In the genomic region with DNA sequence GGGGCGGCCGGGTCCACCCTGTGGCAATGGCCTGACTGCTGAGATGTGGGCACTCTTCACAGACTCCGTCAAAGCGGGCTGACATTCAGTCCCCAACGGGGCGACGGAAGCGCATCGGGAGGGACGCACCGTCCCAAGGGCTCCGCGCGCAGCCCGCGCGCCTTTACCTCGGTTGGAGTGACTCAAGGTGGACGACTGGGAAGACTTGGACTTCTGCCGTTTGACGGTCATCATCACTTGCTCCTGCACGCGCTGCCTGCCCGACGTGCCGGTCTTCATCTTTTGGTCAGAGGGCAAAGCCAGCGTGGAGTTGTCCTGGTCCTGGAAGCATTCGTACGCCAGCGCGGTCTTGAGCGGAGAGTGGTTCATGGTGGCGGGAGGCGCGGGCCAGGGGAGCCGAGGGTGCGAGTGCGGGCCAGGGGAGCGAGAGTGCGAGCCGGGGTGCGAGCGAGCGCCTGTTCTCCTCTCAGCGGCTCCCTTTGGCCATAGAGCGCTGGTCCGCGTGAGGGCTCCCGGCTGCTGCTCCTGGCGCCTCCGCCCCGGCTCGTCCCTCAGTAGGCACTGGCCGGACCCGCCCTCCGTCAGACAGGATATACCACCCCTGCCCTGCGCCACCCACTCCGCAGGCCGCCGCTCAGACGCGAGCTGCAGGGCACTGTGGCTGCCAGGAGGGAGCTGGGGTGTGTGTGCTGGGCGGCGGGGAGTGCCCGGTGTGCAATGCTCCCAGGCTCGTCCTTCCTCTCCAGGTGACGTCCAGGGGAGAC, we compare ENCODE assay signal across 9 mouse cellular contexts. TPM values are rescaled to one million over a fixed set of nuclear protein-coding genes. Genes with fewer than 3 reads are reported as not detected.
A peak's percentile ranks its signal among the peaks of the same experiment; 100 is the strongest.
DNase-seq lines count a peak whose midpoint lies in the region; ATAC-seq and TF ChIP-seq lines count a peak whose summit lies in the region.
"Had no signal": no experiment of that assay in that cellular context is flagged by ENCODE, and none has a peak within 500 bp of the region (broad histone marks: within the 10 kb centered on the region; RNA-seq: fewer than 3 reads in every experiment).

A gene (minus strand): TSS at position 564 of the 764 bp plus-strand sequence.

- peak within 1 kb of the TSS; percentile 43 for H3K4me2 ChIP-seq in liver, embryonic 11.5 days
- no peak within 1 kb of the TSS for H3K4me2 ChIP-seq in liver, postnatal 0 days (ENCODE audit: low read depth, low read length)
- H3K4me2 ChIP-seq in embryonic facial prominence, embryonic 12.5 days (replicated peaks) = peak within 1 kb of the TSS; percentile 45
- peak within 1 kb of the TSS; percentile 31 for H3K4me2 ChIP-seq in neural tube, embryonic 14.5 days (ENCODE audit: low read depth, low read length)

- no peaks in the 10 kb centered on the region for H3K9me3 ChIP-seq in liver, embryonic 11.5 days (ENCODE audit: control insufficient read depth, low read length)
- no peaks in the 10 kb centered on the region for H3K9me3 ChIP-seq in liver, postnatal 0 days (ENCODE audit: low read length)
- no peaks in the 10 kb centered on the region for H3K9me3 ChIP-seq in embryonic facial prominence, embryonic 12.5 days
- no peaks in the 10 kb centered on the region for H3K9me3 ChIP-seq in neural tube, embryonic 14.5 days (ENCODE audit: control insufficient read depth, low read length)

- H3K36me3 ChIP-seq in liver, embryonic 11.5 days (ENCODE audit: control insufficient read depth, insufficient read depth, low read length) = no peaks in the 10 kb centered on the region
- H3K36me3 ChIP-seq in liver, postnatal 0 days (replicated peaks; ENCODE audit: insufficient read depth, low read length) = no peaks in the 10 kb centered on the region
- no peaks in the 10 kb centered on the region for H3K36me3 ChIP-seq in embryonic facial prominence, embryonic 12.5 days
- no peaks in the 10 kb centered on the region for H3K36me3 ChIP-seq in neural tube, embryonic 14.5 days (ENCODE audit: control insufficient read depth, insufficient read depth, low read length)

- ATAC-seq in liver, embryonic 11.5 days (replicated peaks; ENCODE audit: low FRiP score) = no peak
- ATAC-seq in liver, postnatal 0 days = no peak
- no peak for ATAC-seq in embryonic facial prominence, embryonic 12.5 days (ENCODE audit: insufficient number of reproducible peaks, insufficient read depth, low FRiP score, low TSS enrichment)
- ATAC-seq in neural tube, embryonic 14.5 days (ENCODE audit: low read depth) = no peak
- ATAC-seq in erythroid progenitor cell, adult 5-6 weeks (replicated peaks; ENCODE audit: low FRiP score, poor library complexity, severe bottlenecking) = no peak

- peaks cover 93% of the 10 kb centered on the region for H3K27me3 ChIP-seq in liver, embryonic 11.5 days (replicated peaks; ENCODE audit: control insufficient read depth, insufficient read depth, low read length)
- peaks cover 80% of the 10 kb centered on the region for H3K27me3 ChIP-seq in liver, postnatal 0 days (ENCODE audit: insufficient read depth, low read length)
- H3K27me3 ChIP-seq in embryonic facial prominence, embryonic 12.5 days = peaks cover 88% of the 10 kb centered on the region
- H3K27me3 ChIP-seq in neural tube, embryonic 14.5 days (ENCODE audit: control insufficient read depth, insufficient read depth, low read length) = peaks cover 39% of the 10 kb centered on the region

- no peak for TF ChIP-seq EP300 in liver, postnatal 0 days (IDR thresholded peaks at IDR 0.05; ENCODE audit: low read depth)

- peak; percentile 39 for DNase-seq in liver, embryonic 11.5 days (ENCODE audit: low spot score)
- DNase-seq in liver, postnatal 0 days = no peak
- DNase-seq in large intestine, adult 2 months (ENCODE audit: low read depth, low spot score) = no peak
- no peak for DNase-seq in cerebellum, adult 9-11 months
- no peak for DNase-seq in heart, adult 18-20 months
- DNase-seq: thymus, postnatal 14 days had no signal

- no peak within 1 kb of the TSS for H3K27ac ChIP-seq in liver, embryonic 11.5 days (ENCODE audit: low read depth, low read length)
- no peak within 1 kb of the TSS for H3K27ac ChIP-seq in liver, postnatal 0 days (ENCODE audit: low read depth)
- no peak within 1 kb of the TSS for H3K27ac ChIP-seq in embryonic facial prominence, embryonic 12.5 days
- H3K27ac ChIP-seq in neural tube, embryonic 14.5 days (ENCODE audit: low read depth, low read length) = no peak within 1 kb of the TSS

- 2% methylated on average over 65 of the region's 67 CpGs for WGBS in liver, embryonic 11.5 days
- 2% methylated on average over 65 of the region's 67 CpGs for WGBS in liver, postnatal 0 days (ENCODE audit: insufficient replicate concordance)
- under 1% methylated on average over 67 of the region's 67 CpGs for WGBS in embryonic facial prominence, embryonic 12.5 days
- WGBS in large intestine, adult 2 months = 1% methylated on average over 67 of the region's 67 CpGs
- under 1% methylated on average over 66 of the region's 67 CpGs for WGBS in neural tube, embryonic 14.5 days

- 0 out of 2 replicates have a peak within 1 kb of the TSS, but pooled peaks have one; percentile 17 for H3K4me3 ChIP-seq in liver, embryonic 11.5 days (ENCODE audit: low read depth, low read length)
- no peak within 1 kb of the TSS for H3K4me3 ChIP-seq in liver, postnatal 0 days (ENCODE audit: low read depth, low read length)
- peak within 1 kb of the TSS; percentile 31 for H3K4me3 ChIP-seq in embryonic facial prominence, embryonic 12.5 days
- peak within 1 kb of the TSS; percentile 19 for H3K4me3 ChIP-seq in neural tube, embryonic 14.5 days (ENCODE audit: low read depth, low read length)

- no peak within 1 kb of the TSS for H3K9ac ChIP-seq in liver, embryonic 11.5 days (ENCODE audit: low read depth, low read length)
- H3K9ac ChIP-seq in liver, postnatal 0 days (replicated peaks) = no peak within 1 kb of the TSS
- H3K9ac ChIP-seq in embryonic facial prominence, embryonic 12.5 days = no peak within 1 kb of the TSS
- H3K9ac ChIP-seq in neural tube, embryonic 14.5 days (replicated peaks; ENCODE audit: low read depth, low read length) = 0 out of 2 replicates have a peak within 1 kb of the TSS, but pooled peaks have one; percentile 25

- no peak for TF ChIP-seq CTCF in liver, postnatal 0 days (IDR thresholded peaks at IDR 0.05; ENCODE audit: low read depth)

- H3K4me1 ChIP-seq in liver, embryonic 11.5 days (replicated peaks; ENCODE audit: control insufficient read depth, insufficient read depth, low read length) = no peaks in the 10 kb centered on the region
- H3K4me1 ChIP-seq in liver, postnatal 0 days (ENCODE audit: insufficient read depth) = no peaks in the 10 kb centered on the region
- peaks cover 4% of the 10 kb centered on the region; the same call in 1 of the 2 replicates for H3K4me1 ChIP-seq in embryonic facial prominence, embryonic 12.5 days
- H3K4me1 ChIP-seq in neural tube, embryonic 14.5 days (ENCODE audit: control insufficient read depth, insufficient read depth, low read length) = 0 out of 2 replicates have a peak, but pooled peaks cover 5% of the 10 kb centered on the region

RNA-seq across cellular contexts. Expression of the gene that starts here (rescaled TPM):
- polyA plus RNA-seq in liver, embryonic 11.5 days (2014; fragmentation: Nextera tagmentation; extraction: Ambion mirVana) = 0.09 and 0.10 TPM in 2 replicates
- polyA plus RNA-seq in liver, postnatal 0 days (2015; fragmentation: Nextera tagmentation; extraction: Ambion mirVana) = 0.05 TPM in 1 of 2 replicates, not detected in the other
- 1.7 and 1.9 TPM in 2 replicates for polyA plus RNA-seq in embryonic facial prominence, embryonic 12.5 days (2016; fragmentation: Nextera tagmentation; extraction: Ambion mirVana)
- 15.1 and 19.9 TPM in 2 replicates for polyA plus RNA-seq in large intestine, adult 2 months (2012; rRNA removed)
- polyA plus RNA-seq in neural tube, embryonic 14.5 days (2014; fragmentation: Nextera tagmentation; extraction: Ambion mirVana) = not detected in 2 replicates
- total RNA-seq in erythroid progenitor cell, adult 5-6 weeks (2015; ENCODE audit: low replicate concordance) = not detected in 2 replicates
- not detected in 2 replicates for total RNA-seq in erythroid progenitor cell, adult 5-6 weeks (2017; ENCODE audit: low replicate concordance)
- total RNA-seq in heart, adult 18-20 months (2021) = not detected

Comparison
In these comparisons a context has a peak if more than half of its experiments do, and no peak if none do; other contexts are left out.
1. Peak in DNase-seq, H3K4me3 ChIP-seq and H3K4me2 ChIP-seq in liver, embryonic 11.5 days; RNA of the gene not detected or under 1 TPM.